Mouse (Mus musculus) brain, embryonic 18.5 days (tissue): Measurements from ENCODE around the gene Lrrc55.

Experiments
- DNase-seq: peaks from one replicate; pipeline ENCODE4 v3.0.0-alpha.2; 2012; ENCODE audit warnings: low read depth, low spot score

Lrrc55 gene

GRCm38 (mm10) chr2:85172071-85172762 lies 24.8 kb downstream of the Lrrc55 start:
- DNase-seq: no peak

GRCm38 (mm10) chr2:85168327-85168726 lies 28.7 kb downstream of the Lrrc55 start:
- DNase-seq: no peak

GRCm38 (mm10) chr2:85167624-85168023 lies 29.4 kb downstream of the Lrrc55 start:
- no peak for DNase-seq

- no peak for DNase-seq
Observed at GRCm38 (mm10) chr2:85163311-85164047, 33.5 kb downstream of the Lrrc55 start.

GRCm38 (mm10) chr2:85161638-85162093 lies 35.3 kb downstream of the Lrrc55 start:
- no peak for DNase-seq

- no peak for DNase-seq
Observed at GRCm38 (mm10) chr2:85160901-85161637, 35.9 kb downstream of the Lrrc55 start.

GRCm38 (mm10) chr2:85157382-85157781 lies 39.6 kb downstream of the Lrrc55 start:
- DNase-seq: no peak

GRCm38 (mm10) chr2:85156136-85156535 lies 40.9 kb downstream of the Lrrc55 start:
- DNase-seq: no peak

- no peak for DNase-seq
Observed at GRCm38 (mm10) chr2:85155334-85155733, 41.7 kb downstream of the Lrrc55 start.

GRCm38 (mm10) chr2:85151233-85151632 lies 45.8 kb downstream of the Lrrc55 start:
- no peak for DNase-seq

GRCm38 (mm10) chr2:85150373-85150772 lies 46.6 kb downstream of the Lrrc55 start:
- DNase-seq: no peak

- no peak for DNase-seq
Observed at GRCm38 (mm10) chr2:85147481-85147880, 49.5 kb downstream of the Lrrc55 start.

- DNase-seq: no peak
Observed at GRCm38 (mm10) chr2:85145346-85145745, 51.7 kb downstream of the Lrrc55 start.

GRCm38 (mm10) chr2:85144908-85145307 lies 52.1 kb downstream of the Lrrc55 start:
- DNase-seq: no peak

GRCm38 (mm10) chr2:85140833-85141232 lies 56.2 kb downstream of the Lrrc55 start:
- DNase-seq: no peak

- no peak for DNase-seq
Observed at GRCm38 (mm10) chr2:85139846-85140245, 57.2 kb downstream of the Lrrc55 start.

- no peak for DNase-seq
Observed at GRCm38 (mm10) chr2:85139393-85139792, 57.6 kb downstream of the Lrrc55 start.

GRCm38 (mm10) chr2:85138143-85138542 lies 58.9 kb downstream of the Lrrc55 start:
- DNase-seq: no peak

- DNase-seq: no peak
Observed at GRCm38 (mm10) chr2:85137601-85138140, 59.3 kb downstream of the Lrrc55 start.

- no peak for DNase-seq
Observed at GRCm38 (mm10) chr2:85136831-85137520, 60.0 kb downstream of the Lrrc55 start.

- DNase-seq: no peak
Observed at GRCm38 (mm10) chr2:85136089-85136488, 60.9 kb downstream of the Lrrc55 start, which contains the start of gene Aplnr. Gene Aplnr (plus strand): TSS chr2:85136225.
